Mouse (Mus musculus): ENCODE data around the gene Aebp1. TPM values are rescaled to one million over a fixed set of nuclear protein-coding genes. Genes with fewer than 3 reads are reported as not detected.

Aebp1 gene
- polyA plus RNA-seq, 1 experiment from 2014 or later: 30.7 TPM

DNA sequence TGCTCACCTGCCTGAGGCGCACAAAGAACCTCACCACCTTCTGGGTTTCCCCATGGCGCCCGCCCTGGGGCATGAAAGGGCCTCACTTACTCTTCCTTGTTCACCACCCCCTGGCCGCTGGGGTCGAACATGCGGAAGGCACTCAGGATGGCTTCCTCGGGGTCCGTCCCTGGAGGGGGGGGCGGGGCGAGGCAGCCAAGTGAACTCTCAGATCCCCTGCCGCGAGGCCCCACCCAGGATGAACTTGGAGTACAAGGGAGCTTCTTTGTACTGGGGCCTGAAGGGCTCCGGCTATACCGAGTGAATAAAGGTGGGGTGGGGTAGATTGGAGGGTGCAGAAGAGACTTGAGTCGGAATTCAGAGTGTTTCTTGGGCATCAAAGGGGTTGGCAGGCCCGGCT is 35.5 kb downstream of the Aebp1 start:
- no peak overlapping the region for H3K27ac ChIP-seq (ENCODE audit: low read depth, low read length)
- peak overlapping the region; percentile 15; the same call in 1 of the 2 replicates for H3K4me2 ChIP-seq (replicated peaks; ENCODE audit: low read depth, low read length)
- ATAC-seq (ENCODE audit: low FRiP score, low TSS enrichment): no peak
- H3K9me3 ChIP-seq (ENCODE audit: control insufficient read depth, low read length): no peaks in the 10 kb centered on the region
- H3K4me1 ChIP-seq (ENCODE audit: control insufficient read depth, insufficient read depth, low read length): peaks cover 44% of the 10 kb centered on the region
- no peak overlapping the region for H3K4me3 ChIP-seq (ENCODE audit: low read length)
- 18% methylated on average over 16 of the region's 16 CpGs for WGBS
- 0 out of 2 replicates have a peak, but pooled peaks cover 7% of the 10 kb centered on the region for H3K27me3 ChIP-seq (ENCODE audit: control insufficient read depth, insufficient read depth, low read length)
- no peaks in the 10 kb centered on the region for H3K36me3 ChIP-seq (ENCODE audit: control insufficient read depth, insufficient read depth, low read length)
- H3K9ac ChIP-seq (ENCODE audit: low read depth, low read length): no peak overlapping the region

- H3K27me3 ChIP-seq (ENCODE audit: control insufficient read depth, insufficient read depth, low read length): 0 out of 2 replicates have a peak, but pooled peaks cover 8% of the 10 kb centered on the region
- no peak overlapping the region for H3K9ac ChIP-seq (ENCODE audit: low read depth, low read length)
- peaks cover 43% of the 10 kb centered on the region for H3K4me1 ChIP-seq (ENCODE audit: control insufficient read depth, insufficient read depth, low read length)
Measured at GRCm38 (mm10) chr11:5897839-5898238, 36.1 kb downstream of the Aebp1 start.

DNA sequence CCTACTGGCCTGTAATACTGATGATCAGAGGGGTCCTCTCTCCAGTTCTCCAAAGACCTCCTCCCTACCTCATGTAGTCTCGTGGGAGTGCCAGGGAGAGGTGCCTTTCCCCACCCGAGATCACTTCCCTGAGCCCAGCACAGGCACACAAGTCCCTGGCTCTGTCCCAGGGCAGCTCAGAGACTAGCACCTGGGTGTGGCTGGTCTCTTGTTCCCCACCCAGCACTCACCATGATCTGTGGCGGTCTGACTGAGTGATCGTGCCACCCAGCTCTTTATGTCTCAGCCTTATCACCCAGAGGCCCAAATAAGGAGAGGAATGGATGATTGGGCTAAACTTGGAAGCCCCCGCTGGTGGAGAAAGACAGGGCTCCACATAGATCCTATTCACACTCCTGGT is 36.8 kb downstream of the Aebp1 start, which contains the start of gene Myl7:
Gene Myl7 (minus strand): TSS at position 252 of the 400 bp plus-strand sequence.
- Histone ChIP-seq H3K4me1 (ENCODE audit: control insufficient read depth, insufficient read depth, low read length) (peaks cover 36% of the 10 kb centered on the region), H3K27me3 (ENCODE audit: control insufficient read depth, insufficient read depth, low read length) (0 out of 2 replicates have a peak, but pooled peaks cover 10% of the 10 kb centered on the region), H3K9ac (ENCODE audit: low read depth, low read length) (no peak within 1 kb of the TSS), H3K9me3 (ENCODE audit: control insufficient read depth, low read length) (no peaks in the 10 kb centered on the region), H3K4me3 (ENCODE audit: low read length) (no peak within 1 kb of the TSS), H3K4me2 (replicated peaks; ENCODE audit: low read depth, low read length) (no peak within 1 kb of the TSS), H3K27ac (ENCODE audit: low read depth, low read length) (no peak within 1 kb of the TSS), H3K36me3 (ENCODE audit: control insufficient read depth, insufficient read depth, low read length) (no peaks in the 10 kb centered on the region)
- WGBS: 71% methylated on average over 5 of the region's 5 CpGs
- ATAC-seq (ENCODE audit: low FRiP score, low TSS enrichment): no peak

More at GRCm38 (mm10) chr11:5897839-5898238, 36.1 kb downstream of the Aebp1 start:
- no peaks in the 10 kb centered on the region for H3K9me3 ChIP-seq (ENCODE audit: control insufficient read depth, low read length)
- ATAC-seq (ENCODE audit: low FRiP score, low TSS enrichment): no peak
- 17% methylated on average over 10 of the region's 10 CpGs for WGBS
- H3K4me3 ChIP-seq (ENCODE audit: low read length): no peak overlapping the region
- no peaks in the 10 kb centered on the region for H3K36me3 ChIP-seq (ENCODE audit: control insufficient read depth, insufficient read depth, low read length)
- H3K27ac ChIP-seq (ENCODE audit: low read depth, low read length): no peak overlapping the region
- H3K4me2 ChIP-seq (replicated peaks; ENCODE audit: low read depth, low read length): no peak overlapping the region

- no peak for ATAC-seq (ENCODE audit: low FRiP score, low TSS enrichment)
- Histone ChIP-seq H3K4me2 (replicated peaks; ENCODE audit: low read depth, low read length) (no peak overlapping the region), H3K27me3 (ENCODE audit: control insufficient read depth, insufficient read depth, low read length) (0 out of 2 replicates have a peak, but pooled peaks cover 10% of the 10 kb centered on the region), H3K27ac (ENCODE audit: low read depth, low read length) (no peak overlapping the region), H3K4me1 (ENCODE audit: control insufficient read depth, insufficient read depth, low read length) (peaks cover 29% of the 10 kb centered on the region), H3K36me3 (ENCODE audit: control insufficient read depth, insufficient read depth, low read length) (no peaks in the 10 kb centered on the region), H3K9me3 (ENCODE audit: control insufficient read depth, low read length) (no peaks in the 10 kb centered on the region), H3K4me3 (ENCODE audit: low read length) (no peak overlapping the region), H3K9ac (ENCODE audit: low read depth, low read length) (no peak overlapping the region)
- WGBS: 93% methylated on average over 10 of the region's 10 CpGs
Measured at GRCm38 (mm10) chr11:5899286-5899685, 37.5 kb downstream of the Aebp1 start.

DNA sequence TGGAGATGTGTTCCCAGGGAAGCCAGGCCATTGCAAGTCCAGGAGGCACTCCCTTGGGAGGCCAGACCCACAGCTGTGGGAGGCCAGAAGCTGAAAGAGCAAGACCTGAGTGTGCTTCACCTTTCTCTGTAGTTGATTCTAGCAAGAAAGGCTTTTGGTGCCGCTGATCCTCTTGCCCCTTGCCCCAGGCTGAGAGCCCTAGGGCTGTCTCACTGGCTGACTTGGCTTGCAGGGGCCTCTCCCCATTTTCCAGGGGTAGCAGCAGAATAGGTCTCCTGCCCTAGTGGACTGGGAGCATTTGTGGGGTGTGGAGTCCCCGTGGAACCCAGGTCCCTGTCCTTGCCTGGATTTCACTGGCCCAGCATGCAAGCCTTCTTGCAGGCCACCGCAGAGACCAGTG is 39.6 kb downstream of the Aebp1 start:
- Histone ChIP-seq H3K4me2 (replicated peaks; ENCODE audit: low read depth, low read length) (peak overlapping the region; percentile 71), H3K4me3 (ENCODE audit: low read length) (peak overlapping the region; percentile 37), H3K27ac (ENCODE audit: low read depth, low read length) (no peak overlapping the region), H3K9me3 (ENCODE audit: control insufficient read depth, low read length) (no peaks in the 10 kb centered on the region), H3K4me1 (ENCODE audit: control insufficient read depth, insufficient read depth, low read length) (peaks cover 28% of the 10 kb centered on the region), H3K36me3 (ENCODE audit: control insufficient read depth, insufficient read depth, low read length) (no peaks in the 10 kb centered on the region), H3K9ac (ENCODE audit: low read depth, low read length) (peak overlapping the region; percentile 50; the same call in 1 of the 2 replicates), H3K27me3 (ENCODE audit: control insufficient read depth, insufficient read depth, low read length) (0 out of 2 replicates have a peak, but pooled peaks cover 10% of the 10 kb centered on the region)
- 26% methylated on average over 3 of the region's 3 CpGs for WGBS
- ATAC-seq (ENCODE audit: low FRiP score, low TSS enrichment): no peak

DNA sequence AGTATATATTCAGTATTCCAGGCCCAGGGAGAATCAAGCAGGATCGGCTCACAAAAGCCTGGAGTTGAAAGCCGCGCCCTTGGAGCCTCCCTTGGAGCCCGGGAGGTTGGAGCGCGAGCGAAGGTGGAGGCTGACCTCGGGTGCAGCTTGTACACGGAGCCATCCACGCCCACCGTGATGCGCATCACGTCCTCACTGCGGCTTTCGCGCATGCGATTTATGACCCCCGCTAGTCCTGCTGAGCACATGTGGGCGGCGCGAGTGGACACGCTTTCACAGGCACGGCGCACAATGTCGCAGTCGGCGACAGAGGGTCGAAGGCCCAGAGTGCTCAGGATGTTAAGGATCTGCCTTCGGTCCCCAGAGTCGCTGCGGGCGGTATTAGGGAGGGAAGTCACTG is 40.2 kb downstream of the Aebp1 start:
- peaks cover 28% of the 10 kb centered on the region for H3K4me1 ChIP-seq (ENCODE audit: control insufficient read depth, insufficient read depth, low read length)
- H3K4me2 ChIP-seq (replicated peaks; ENCODE audit: low read depth, low read length): peak overlapping the region; percentile 71
- H3K27ac ChIP-seq (ENCODE audit: low read depth, low read length): no peak overlapping the region
- H3K27me3 ChIP-seq (ENCODE audit: control insufficient read depth, insufficient read depth, low read length): 0 out of 2 replicates have a peak, but pooled peaks cover 10% of the 10 kb centered on the region
- H3K36me3 ChIP-seq (ENCODE audit: control insufficient read depth, insufficient read depth, low read length): no peaks in the 10 kb centered on the region
- ATAC-seq (ENCODE audit: low FRiP score, low TSS enrichment): peak; percentile 75
- H3K4me3 ChIP-seq (ENCODE audit: low read length): peak overlapping the region; percentile 37
- peak overlapping the region; percentile 50 for H3K9ac ChIP-seq (ENCODE audit: low read depth, low read length)
- WGBS: under 1% methylated on average over 32 of the region's 32 CpGs
- no peaks in the 10 kb centered on the region for H3K9me3 ChIP-seq (ENCODE audit: control insufficient read depth, low read length)

GRCm38 (mm10) chr11:5902390-5902789 is 40.6 kb downstream of the Aebp1 start:
- ATAC-seq (ENCODE audit: low FRiP score, low TSS enrichment): peak; percentile 29; the same call in 1 of the 2 replicates
- 6% methylated on average over 6 of the region's 6 CpGs for WGBS
- Histone ChIP-seq H3K36me3 (ENCODE audit: control insufficient read depth, insufficient read depth, low read length) (no peaks in the 10 kb centered on the region), H3K4me2 (replicated peaks; ENCODE audit: low read depth, low read length) (peak overlapping the region; percentile 71), H3K27me3 (ENCODE audit: control insufficient read depth, insufficient read depth, low read length) (0 out of 2 replicates have a peak, but pooled peaks cover 10% of the 10 kb centered on the region), H3K4me1 (ENCODE audit: control insufficient read depth, insufficient read depth, low read length) (peaks cover 23% of the 10 kb centered on the region), H3K4me3 (ENCODE audit: low read length) (peak overlapping the region; percentile 37; the same call in 1 of the 2 replicates), H3K9me3 (ENCODE audit: control insufficient read depth, low read length) (no peaks in the 10 kb centered on the region), H3K9ac (ENCODE audit: low read depth, low read length) (peak overlapping the region; percentile 50), H3K27ac (ENCODE audit: low read depth, low read length) (no peak overlapping the region)

DNA sequence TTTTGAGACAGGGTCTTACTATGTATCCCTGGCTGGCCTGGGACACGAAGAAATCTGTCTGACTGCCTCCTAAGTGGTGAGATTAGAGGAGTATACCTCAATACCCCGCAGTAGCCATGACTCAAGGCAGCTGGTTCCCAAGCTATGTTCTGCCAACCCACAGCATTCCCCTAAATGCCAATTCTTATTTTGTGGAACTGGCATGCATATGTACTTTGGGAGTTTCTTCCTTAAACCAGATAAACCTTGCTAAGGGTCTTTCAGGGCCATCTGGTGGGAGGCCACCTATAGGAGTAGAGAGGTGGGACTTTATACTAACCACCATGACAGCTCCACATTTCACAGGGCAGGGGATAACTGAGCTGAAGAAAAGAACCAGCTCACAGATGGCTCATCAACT is 42.1 kb downstream of the Aebp1 start:
- 81% methylated on average over 2 of the region's 2 CpGs for WGBS
- Histone ChIP-seq H3K27ac (ENCODE audit: low read depth, low read length) (no peak overlapping the region), H3K27me3 (ENCODE audit: control insufficient read depth, insufficient read depth, low read length) (0 out of 2 replicates have a peak, but pooled peaks cover 10% of the 10 kb centered on the region), H3K4me1 (ENCODE audit: control insufficient read depth, insufficient read depth, low read length) (peaks cover 14% of the 10 kb centered on the region; the same call in 1 of the 2 replicates), H3K9ac (ENCODE audit: low read depth, low read length) (no peak overlapping the region), H3K36me3 (ENCODE audit: control insufficient read depth, insufficient read depth, low read length) (no peaks in the 10 kb centered on the region), H3K4me2 (replicated peaks; ENCODE audit: low read depth, low read length) (no peak overlapping the region), H3K4me3 (ENCODE audit: low read length) (no peak overlapping the region), H3K9me3 (ENCODE audit: control insufficient read depth, low read length) (no peaks in the 10 kb centered on the region)
- no peak for ATAC-seq (ENCODE audit: low FRiP score, low TSS enrichment)

- no peaks in the 10 kb centered on the region for H3K9me3 ChIP-seq (ENCODE audit: control insufficient read depth, low read length)
- H3K4me2 ChIP-seq (replicated peaks; ENCODE audit: low read depth, low read length): no peak overlapping the region
- no peaks in the 10 kb centered on the region for H3K36me3 ChIP-seq (ENCODE audit: control insufficient read depth, insufficient read depth, low read length)
- WGBS: 79% methylated on average over 19 of the region's 19 CpGs
- peaks cover 14% of the 10 kb centered on the region; the same call in 1 of the 2 replicates for H3K4me1 ChIP-seq (ENCODE audit: control insufficient read depth, insufficient read depth, low read length)
- no peak overlapping the region for H3K4me3 ChIP-seq (ENCODE audit: low read length)
- ATAC-seq (ENCODE audit: low FRiP score, low TSS enrichment): no peak
- no peak overlapping the region for H3K9ac ChIP-seq (ENCODE audit: low read depth, low read length)
- no peak overlapping the region for H3K27ac ChIP-seq (ENCODE audit: low read depth, low read length)
- H3K27me3 ChIP-seq (ENCODE audit: control insufficient read depth, insufficient read depth, low read length): 0 out of 2 replicates have a peak, but pooled peaks cover 10% of the 10 kb centered on the region
Measured at GRCm38 (mm10) chr11:5904357-5904756, 42.6 kb downstream of the Aebp1 start.
